15 mouse cellular contexts compared by ENCODE assay signal in the genomic region with DNA sequence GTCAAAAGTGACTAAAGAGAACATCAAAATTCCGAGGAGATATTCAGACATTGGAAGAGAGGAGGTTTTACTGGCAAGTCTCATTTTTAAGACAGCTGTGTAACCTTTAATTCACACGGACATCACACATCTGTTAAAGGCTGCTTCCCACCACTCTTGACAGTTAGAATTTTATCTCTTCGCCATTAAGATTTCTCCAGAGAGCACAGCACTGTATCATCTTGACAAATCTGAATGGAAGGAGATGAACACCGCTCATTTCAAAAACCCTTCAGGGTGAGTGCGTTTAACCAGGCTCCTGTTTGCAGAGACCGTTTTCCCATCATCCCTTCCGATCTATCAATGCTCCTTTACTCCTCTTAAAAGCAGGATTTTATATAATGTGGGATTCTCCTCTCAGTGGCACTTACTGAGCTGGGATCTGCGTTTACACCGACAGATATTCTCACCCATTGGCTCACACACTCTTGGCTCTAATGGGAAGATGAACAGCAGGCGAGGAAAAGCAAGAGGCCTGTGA. TPM values are rescaled to one million over a fixed set of nuclear protein-coding genes. Genes with fewer than 3 reads are reported as not detected.
DNase-seq lines count a peak whose midpoint lies in the region; ATAC-seq lines count a peak whose summit lies in the region.
"Had no signal": no experiment of that assay in that cellular context is flagged by ENCODE, and none has a peak within 500 bp of the region (broad histone marks: within the 10 kb centered on the region; RNA-seq: fewer than 3 reads in every experiment).

No protein-coding gene starts in this region.

- no peak overlapping the region for H3K4me3 ChIP-seq in forebrain, embryonic 13.5 days
- no peak overlapping the region for H3K4me3 ChIP-seq in forebrain, embryonic 11.5 days (ENCODE audit: low read depth, low read length)
- H3K4me3 ChIP-seq in heart, embryonic 16.5 days (ENCODE audit: low read length): no peak overlapping the region
- H3K4me3 ChIP-seq in stomach, embryonic 16.5 days (replicated peaks; ENCODE audit: low read length): no peak overlapping the region
- H3K4me3 ChIP-seq: liver, embryonic 13.5 days; midbrain, embryonic 13.5 days had no signal

- peak; percentile 25; the same call in 1 of the 2 replicates for ATAC-seq in forebrain, embryonic 13.5 days
- ATAC-seq in forebrain, embryonic 11.5 days (replicated peaks; ENCODE audit: low FRiP score): no peak
- ATAC-seq in heart, embryonic 16.5 days (replicated peaks; ENCODE audit: extremely low read depth, insufficient read depth, low FRiP score): no peak
- ATAC-seq in stomach, embryonic 16.5 days (ENCODE audit: insufficient read depth, low FRiP score): no peak

- H3K27ac ChIP-seq in forebrain, embryonic 13.5 days: no peak overlapping the region
- no peak overlapping the region for H3K27ac ChIP-seq in forebrain, embryonic 11.5 days (ENCODE audit: low read depth, low read length)
- H3K27ac ChIP-seq in heart, embryonic 16.5 days (ENCODE audit: low read length): peak overlapping the region; percentile 52; the same call in 1 of the 2 replicates
- H3K27ac ChIP-seq in stomach, embryonic 16.5 days (ENCODE audit: low read length): peak overlapping the region; percentile 46
- H3K27ac ChIP-seq: liver, embryonic 13.5 days; midbrain, embryonic 13.5 days had no signal

- H3K36me3 ChIP-seq in forebrain, embryonic 13.5 days (ENCODE audit: poor library complexity, severe bottlenecking): no peaks in the 10 kb centered on the region
- H3K36me3 ChIP-seq in forebrain, embryonic 11.5 days (ENCODE audit: control insufficient read depth, insufficient read depth, low read length): no peaks in the 10 kb centered on the region
- peaks cover 7% of the 10 kb centered on the region for H3K36me3 ChIP-seq in heart, embryonic 16.5 days (ENCODE audit: control insufficient read depth, insufficient read depth)
- no peaks in the 10 kb centered on the region for H3K36me3 ChIP-seq in stomach, embryonic 16.5 days (ENCODE audit: control insufficient read depth, insufficient read depth, low read length)
- H3K36me3 ChIP-seq: liver, embryonic 13.5 days; midbrain, embryonic 13.5 days had no signal

- no peaks in the 10 kb centered on the region for H3K27me3 ChIP-seq in forebrain, embryonic 13.5 days
- no peaks in the 10 kb centered on the region for H3K27me3 ChIP-seq in forebrain, embryonic 11.5 days (ENCODE audit: control insufficient read depth, insufficient read depth, low read length)
- no peaks in the 10 kb centered on the region for H3K27me3 ChIP-seq in heart, embryonic 16.5 days (ENCODE audit: control insufficient read depth, insufficient read depth, low read length)
- H3K27me3 ChIP-seq in stomach, embryonic 16.5 days (ENCODE audit: control insufficient read depth, insufficient read depth, low read length): no peaks in the 10 kb centered on the region
- H3K27me3 ChIP-seq: liver, embryonic 13.5 days; midbrain, embryonic 13.5 days had no signal

- H3K4me1 ChIP-seq in forebrain, embryonic 13.5 days: peaks cover 14% of the 10 kb centered on the region; the same call in 1 of the 2 replicates
- H3K4me1 ChIP-seq in forebrain, embryonic 11.5 days (replicated peaks; ENCODE audit: control insufficient read depth, insufficient read depth, low read length): no peaks in the 10 kb centered on the region
- H3K4me1 ChIP-seq in heart, embryonic 16.5 days (ENCODE audit: control insufficient read depth, insufficient read depth, low read length): peaks cover 38% of the 10 kb centered on the region
- no peaks in the 10 kb centered on the region for H3K4me1 ChIP-seq in stomach, embryonic 16.5 days (ENCODE audit: control insufficient read depth, insufficient read depth, low read length)

- no peaks in the 10 kb centered on the region for H3K9me3 ChIP-seq in forebrain, embryonic 13.5 days (replicated peaks)
- no peaks in the 10 kb centered on the region for H3K9me3 ChIP-seq in forebrain, embryonic 11.5 days (ENCODE audit: control insufficient read depth, low read length)
- no peaks in the 10 kb centered on the region for H3K9me3 ChIP-seq in heart, embryonic 16.5 days (replicated peaks; ENCODE audit: control insufficient read depth, low read length)
- no peaks in the 10 kb centered on the region for H3K9me3 ChIP-seq in stomach, embryonic 16.5 days (replicated peaks; ENCODE audit: control insufficient read depth, low read length)
- H3K9me3 ChIP-seq: liver, embryonic 13.5 days; midbrain, embryonic 13.5 days had no signal

- no peak overlapping the region for H3K9ac ChIP-seq in forebrain, embryonic 13.5 days
- H3K9ac ChIP-seq in forebrain, embryonic 11.5 days (ENCODE audit: low read length): no peak overlapping the region
- H3K9ac ChIP-seq in heart, embryonic 16.5 days (ENCODE audit: low read length): no peak overlapping the region
- H3K9ac ChIP-seq in stomach, embryonic 16.5 days (ENCODE audit: low read length): no peak overlapping the region
- H3K9ac ChIP-seq: liver, embryonic 13.5 days; midbrain, embryonic 13.5 days had no signal

- H3K4me2 ChIP-seq in forebrain, embryonic 13.5 days: no peak overlapping the region
- no peak overlapping the region for H3K4me2 ChIP-seq in forebrain, embryonic 11.5 days (ENCODE audit: low read depth, low read length, severe bottlenecking)
- H3K4me2 ChIP-seq in heart, embryonic 16.5 days (ENCODE audit: low read depth, low read length): no peak overlapping the region
- 0 out of 2 replicates have a peak overlapping the region, but pooled peaks have one; percentile 4 for H3K4me2 ChIP-seq in stomach, embryonic 16.5 days (ENCODE audit: low read depth, low read length)
- H3K4me2 ChIP-seq: liver, embryonic 13.5 days; midbrain, embryonic 13.5 days had no signal

- 75% methylated on average over 10 of the region's 10 CpGs for WGBS in forebrain, embryonic 13.5 days
- 82% methylated on average over 10 of the region's 10 CpGs for whole genome bisulfite sequencing in forebrain, embryonic 11.5 days
- WGBS in heart, embryonic 16.5 days: 72% methylated on average over 10 of the region's 10 CpGs
- whole genome bisulfite sequencing in stomach, embryonic 16.5 days: 59% methylated on average over 10 of the region's 10 CpGs

- intact Hi-C loops in heart, postnatal 25 days (cut with DNase I): no loop called here

- DNase-seq in forebrain, embryonic 11.5 days (ENCODE audit: low spot score): no peak
- no peak for DNase-seq in heart, postnatal 25 days (ENCODE audit: low spot score)
- DNase-seq in retina, postnatal 1 day: peak; percentile 29
- no peak for DNase-seq in retina, embryonic 14.5 days (ENCODE audit: low spot score)
- no peak for DNase-seq in right cerebral cortex, adult 18-20 months
- DNase-seq: adrenal gland, adult 2 months; cerebellum, adult 9-11 months; left cerebral cortex, postnatal 4 days; liver, embryonic 13.5 days; lung, postnatal 14 days; thymus, adult 2 months had no signal

RNA-seq across cellular contexts. Expression of gene Fam198b, which starts 20.0 kb away (rescaled TPM):
- polyA plus RNA-seq in forebrain, embryonic 13.5 days (2015; fragmentation: Nextera tagmentation; extraction: Ambion mirVana): 0.79 and 2.4 TPM in 2 replicates
- polyA plus RNA-seq in forebrain, embryonic 11.5 days (2014; fragmentation: Nextera tagmentation; extraction: Ambion mirVana): 1.1 and 1.7 TPM in 2 replicates
- polyA plus RNA-seq in heart, embryonic 16.5 days (2015; fragmentation: Nextera tagmentation; extraction: Ambion mirVana): 61.6 and 61.7 TPM in 2 replicates
- 10 to 100 TPM; 23.8 to 27.7 TPM for total RNA-seq in heart, postnatal 25 days (2021)
- 18.9 and 19.5 TPM in 2 replicates for polyA plus RNA-seq in stomach, embryonic 16.5 days (2015; fragmentation: Nextera tagmentation; extraction: Ambion mirVana)

RNA-seq across cellular contexts. Expression of gene Tmem144, which starts 51.7 kb away (rescaled TPM):
- 3.3 and 4.0 TPM in 2 replicates for polyA plus RNA-seq in forebrain, embryonic 13.5 days (2015; fragmentation: Nextera tagmentation; extraction: Ambion mirVana)
- polyA plus RNA-seq in forebrain, embryonic 11.5 days (2014; fragmentation: Nextera tagmentation; extraction: Ambion mirVana): 3.5 and 4.2 TPM in 2 replicates
- 10.5 and 11.3 TPM in 2 replicates for polyA plus RNA-seq in heart, embryonic 16.5 days (2015; fragmentation: Nextera tagmentation; extraction: Ambion mirVana)
- 1 to 10 TPM; 8.1 to 9.1 TPM for total RNA-seq in heart, postnatal 25 days (2021)
- polyA plus RNA-seq in stomach, embryonic 16.5 days (2015; fragmentation: Nextera tagmentation; extraction: Ambion mirVana): 3.8 and 4.4 TPM in 2 replicates

Comparison
In these comparisons a context has a peak if more than half of its experiments do, and no peak if none do; other contexts are left out.
1. H3K27ac ChIP-seq: peak in heart, embryonic 16.5 days (single experiment) and stomach, embryonic 16.5 days (single experiment); none in forebrain, embryonic 13.5 days (single experiment) and forebrain, embryonic 11.5 days (single experiment).